Mouse (Mus musculus) E14TG2a.4 (cell line): ENCODE results near the gene Rgs5.

ENCODE experiments used
- CTCF ChIP-seq: conservative IDR thresholded peaks from 2 replicates; pipeline ENCODE4 v1.5.1; 2014; ENCODE audit warnings: low read length
- NANOG ChIP-seq: IDR thresholded peaks from 2 replicates; pipeline ENCODE4 v1.6.1; 2014; ENCODE audit warnings: borderline replicate concordance, low read length, mixed read lengths
- POU5F1 ChIP-seq: IDR thresholded peaks from 2 replicates; pipeline ENCODE4 v1.6.1; 2014; ENCODE audit warnings: low read length, borderline replicate concordance

- TF ChIP-seq CTCF (no peak), POU5F1 (no peak), NANOG (no peak)
Measured at GRCm38 (mm10) chr1:169704395-169705087, 49.2 kb downstream of the Rgs5 start.
